Mouse (Mus musculus): Measurements from ENCODE around the gene Nipsnap1. TPM values are rescaled to one million over a fixed set of nuclear protein-coding genes. Genes with fewer than 3 reads are reported as not detected.
A peak's percentile ranks its signal among the peaks of the same experiment; 100 is the strongest.

The Nipsnap1 gene
- polyA plus RNA-seq, 1 experiment from 2014 or later = 65.8 TPM

DNA sequence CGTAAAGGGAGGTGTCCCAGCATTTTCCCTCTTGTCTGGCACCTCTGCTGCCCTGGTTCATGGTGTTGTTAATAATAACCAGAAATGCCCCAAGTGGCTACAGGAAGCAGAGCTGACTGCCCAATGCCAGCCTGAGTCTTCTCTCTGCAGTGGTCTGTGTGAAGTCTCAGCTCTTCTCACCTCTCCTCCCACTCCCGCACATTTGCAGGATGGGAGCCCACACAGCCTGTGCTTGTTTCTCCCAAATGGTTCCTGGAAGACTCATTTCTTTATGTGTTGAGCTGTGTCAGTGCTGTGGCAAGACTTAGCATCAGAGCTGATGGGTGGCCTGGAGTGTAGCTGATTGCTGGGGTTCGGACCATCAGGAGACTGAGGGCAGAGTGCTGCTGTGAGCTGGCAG is 53.5 kb downstream of the Nipsnap1 start:
- Histone ChIP-seq H3K9me3 (no peaks in the 10 kb centered on the region), H3K27ac (no peak overlapping the region), H3K4me2 (no peak overlapping the region), H3K9ac (peak overlapping the region; percentile 4; the same call in 1 of the 2 replicates), H3K36me3 (peaks cover 77% of the 10 kb centered on the region), H3K4me3 (no peak overlapping the region), H3K27me3 (no peaks in the 10 kb centered on the region), H3K4me1 (peaks cover 9% of the 10 kb centered on the region; the same call in 1 of the 2 replicates)
- 87% methylated on average over 3 of the region's 3 CpGs for WGBS
- no peak for ATAC-seq (ENCODE audit: insufficient number of reproducible peaks, insufficient read depth, low FRiP score, low TSS enrichment, low read depth)

DNA sequence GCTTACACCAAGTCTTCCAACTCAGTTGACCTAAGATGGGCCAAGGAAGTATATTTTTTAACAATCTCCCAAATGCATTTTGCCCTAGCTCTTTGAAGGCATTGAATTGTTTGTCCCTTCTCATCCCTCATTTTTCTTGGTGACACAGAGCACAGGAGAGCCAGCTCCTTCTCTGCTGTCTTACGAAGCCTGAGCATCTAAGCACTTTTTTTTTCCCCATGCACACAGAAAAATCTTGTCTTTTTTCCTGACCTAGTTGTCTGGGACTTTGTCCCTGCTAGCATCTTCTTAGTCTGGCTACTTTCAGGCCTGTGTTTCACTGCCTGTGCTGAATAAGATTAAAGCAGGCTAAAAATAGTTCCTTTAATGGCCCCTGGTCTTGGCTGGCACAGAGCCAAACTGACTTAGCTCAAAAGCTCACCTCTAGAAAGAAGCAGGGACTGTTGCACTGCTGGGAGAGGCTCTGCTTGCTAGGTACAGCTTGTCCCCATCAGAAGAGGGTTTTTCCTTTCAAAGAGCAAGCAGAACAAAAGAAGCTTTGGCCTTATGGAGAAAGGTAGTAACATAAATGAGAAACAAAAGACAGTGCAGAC is 57.4 kb downstream of the Nipsnap1 start:
- Histone ChIP-seq H3K9ac (no peak overlapping the region), H3K4me3 (no peak overlapping the region), H3K27ac (peak overlapping the region; percentile 35; the same call in 1 of the 2 replicates), H3K27me3 (no peaks in the 10 kb centered on the region), H3K9me3 (no peaks in the 10 kb centered on the region), H3K36me3 (peaks cover 44% of the 10 kb centered on the region), H3K4me1 (peaks cover 9% of the 10 kb centered on the region; the same call in 1 of the 2 replicates), H3K4me2 (no peak overlapping the region)
- no peak for ATAC-seq (ENCODE audit: insufficient number of reproducible peaks, insufficient read depth, low FRiP score, low TSS enrichment, low read depth)
- whole genome bisulfite sequencing = 69% methylated on average over 1 of the region's 1 CpGs

DNA sequence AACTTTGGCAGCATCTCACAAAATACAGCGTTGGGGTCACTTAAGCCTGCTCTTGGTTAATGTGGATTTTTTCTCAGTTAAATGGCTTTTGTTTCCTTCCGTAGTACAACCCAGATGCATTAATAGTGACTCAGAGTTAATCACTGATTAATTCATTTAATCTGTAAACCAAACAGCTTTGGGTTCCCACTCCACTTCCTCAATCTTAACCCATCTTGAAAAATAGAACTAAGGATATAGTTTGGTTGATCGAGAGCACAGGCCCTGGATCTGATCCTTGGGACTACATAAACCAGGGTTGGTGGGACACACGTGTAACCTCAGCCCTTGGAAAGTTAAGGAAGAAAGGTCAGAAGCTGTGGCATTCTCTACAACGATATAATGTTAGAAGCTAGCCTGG is 62.5 kb downstream of the Nipsnap1 start:
- 80% methylated on average over 5 of the region's 5 CpGs for WGBS
- no peak overlapping the region for H3K27ac ChIP-seq
- H3K36me3 ChIP-seq = 0 out of 2 replicates have a peak, but pooled peaks cover 4% of the 10 kb centered on the region
- no peak overlapping the region for H3K4me2 ChIP-seq
- peaks cover 2% of the 10 kb centered on the region; the same call in 1 of the 2 replicates for H3K4me1 ChIP-seq
- no peak overlapping the region for H3K4me3 ChIP-seq
- H3K27me3 ChIP-seq = no peaks in the 10 kb centered on the region
- H3K9ac ChIP-seq = no peak overlapping the region
- H3K9me3 ChIP-seq = no peaks in the 10 kb centered on the region
- no peak for ATAC-seq (ENCODE audit: insufficient number of reproducible peaks, insufficient read depth, low FRiP score, low TSS enrichment, low read depth)

Small RNAs within 50 kb of the gene (microRNA-seq; reads per million reads assigned to microRNA genes)
- not detected for gene Mir6918

Other genes starting within 250 kb of the Nipsnap1 start
- gene Ascc2, start 236.2 kb upstream of the Nipsnap1 start, polyA plus RNA-seq (2015; fragmentation: Nextera tagmentation; extraction: Ambion mirVana) = 33.8 and 35.5 TPM in 2 replicates
- 769 and 773 TPM in 2 replicates for gene Uqcr10, start 169.6 kb upstream of the Nipsnap1 start, polyA plus RNA-seq (2015; fragmentation: Nextera tagmentation; extraction: Ambion mirVana)
- gene Zmat5, start 169.3 kb upstream of the Nipsnap1 start, polyA plus RNA-seq (2015; fragmentation: Nextera tagmentation; extraction: Ambion mirVana) = 57.6 and 69.4 TPM in 2 replicates
- 0.17 and 0.34 TPM in 2 replicates for gene Cabp7, start 127.2 kb upstream of the Nipsnap1 start, polyA plus RNA-seq (2015; fragmentation: Nextera tagmentation; extraction: Ambion mirVana)
- gene Nf2, start 24.4 kb upstream of the Nipsnap1 start, polyA plus RNA-seq (2015; fragmentation: Nextera tagmentation; extraction: Ambion mirVana) = 55.7 and 61.4 TPM in 2 replicates
- 37.6 and 39.7 TPM in 2 replicates for gene Thoc5, start 21.4 kb downstream of the Nipsnap1 start, polyA plus RNA-seq (2015; fragmentation: Nextera tagmentation; extraction: Ambion mirVana)
- gene Nefh, start 74.1 kb downstream of the Nipsnap1 start, polyA plus RNA-seq (2015; fragmentation: Nextera tagmentation; extraction: Ambion mirVana) = 0.14 and 0.23 TPM in 2 replicates
- gene Ap1b1, start 112.9 kb downstream of the Nipsnap1 start, polyA plus RNA-seq (2015; fragmentation: Nextera tagmentation; extraction: Ambion mirVana) = 47.2 and 49.1 TPM in 2 replicates
- gene Rasl10a, start 184.2 kb downstream of the Nipsnap1 start, polyA plus RNA-seq (2015; fragmentation: Nextera tagmentation; extraction: Ambion mirVana) = 0.29 and 0.49 TPM in 2 replicates
- gene Gas2l1, start 191.4 kb downstream of the Nipsnap1 start, polyA plus RNA-seq (2015; fragmentation: Nextera tagmentation; extraction: Ambion mirVana) = 25.8 and 30.0 TPM in 2 replicates
- gene Rhbdd3, start 225.0 kb downstream of the Nipsnap1 start, polyA plus RNA-seq (2015; fragmentation: Nextera tagmentation; extraction: Ambion mirVana) = 22.3 and 27.9 TPM in 2 replicates
- 859 and 909 TPM in 2 replicates for gene Ewsr1, start 225.3 kb downstream of the Nipsnap1 start, polyA plus RNA-seq (2015; fragmentation: Nextera tagmentation; extraction: Ambion mirVana)

All from embryonic facial prominence, embryonic 13.5 days (tissue).